Mouse (Mus musculus) myocyte (in vitro differentiated cells): ENCODE data around the gene Lnx2.

ENCODE experiments used
- CEBPB ChIP-seq: IDR thresholded peaks from 2 replicates; pipeline ENCODE4 v1.6.1; 2011; ENCODE audit warnings: mild to moderate bottlenecking, moderate library complexity; ENCODE audit not compliant: poor library complexity, insufficient read depth, severe bottlenecking
- E2F4 ChIP-seq: IDR thresholded peaks from one replicate; pipeline ENCODE4 v1.6.1; 2011; ENCODE audit warnings: mild to moderate bottlenecking, control low read depth, moderate library complexity; ENCODE audit not compliant: insufficient read depth
- MYOG ChIP-seq, 3 experiments: IDR thresholded peaks; one replicate each; pipeline ENCODE4 v1.6.1; 2011; ENCODE audit warnings: control low read depth in 2 of 3, low read depth in 2 of 3, mild to moderate bottlenecking in 2 of 3; ENCODE audit not compliant: insufficient read length in 2 of 3, control insufficient read depth in 1 of 3, insufficient read depth in 1 of 3
- POLR2A ChIP-seq: IDR thresholded peaks from one replicate; pipeline ENCODE4 v1.6.1; 2011; ENCODE audit warnings: low read depth, mild to moderate bottlenecking, control low read depth, moderate library complexity; ENCODE audit not compliant: insufficient read length
- POLR2AphosphoS2 ChIP-seq: IDR thresholded peaks from one replicate; pipeline ENCODE4 v1.6.1; 2011; ENCODE audit warnings: low read depth, control low read depth; ENCODE audit not compliant: insufficient read length
- TCF12 ChIP-seq: IDR thresholded peaks from one replicate; pipeline ENCODE4 v1.6.1; 2011; ENCODE audit warnings: mild to moderate bottlenecking, control low read depth; ENCODE audit not compliant: poor library complexity, insufficient read depth, severe bottlenecking
- USF1 ChIP-seq: IDR thresholded peaks from one replicate; pipeline ENCODE4 v1.6.1; 2011; ENCODE audit warnings: low read depth, mild to moderate bottlenecking, control low read depth, moderate library complexity

DNA sequence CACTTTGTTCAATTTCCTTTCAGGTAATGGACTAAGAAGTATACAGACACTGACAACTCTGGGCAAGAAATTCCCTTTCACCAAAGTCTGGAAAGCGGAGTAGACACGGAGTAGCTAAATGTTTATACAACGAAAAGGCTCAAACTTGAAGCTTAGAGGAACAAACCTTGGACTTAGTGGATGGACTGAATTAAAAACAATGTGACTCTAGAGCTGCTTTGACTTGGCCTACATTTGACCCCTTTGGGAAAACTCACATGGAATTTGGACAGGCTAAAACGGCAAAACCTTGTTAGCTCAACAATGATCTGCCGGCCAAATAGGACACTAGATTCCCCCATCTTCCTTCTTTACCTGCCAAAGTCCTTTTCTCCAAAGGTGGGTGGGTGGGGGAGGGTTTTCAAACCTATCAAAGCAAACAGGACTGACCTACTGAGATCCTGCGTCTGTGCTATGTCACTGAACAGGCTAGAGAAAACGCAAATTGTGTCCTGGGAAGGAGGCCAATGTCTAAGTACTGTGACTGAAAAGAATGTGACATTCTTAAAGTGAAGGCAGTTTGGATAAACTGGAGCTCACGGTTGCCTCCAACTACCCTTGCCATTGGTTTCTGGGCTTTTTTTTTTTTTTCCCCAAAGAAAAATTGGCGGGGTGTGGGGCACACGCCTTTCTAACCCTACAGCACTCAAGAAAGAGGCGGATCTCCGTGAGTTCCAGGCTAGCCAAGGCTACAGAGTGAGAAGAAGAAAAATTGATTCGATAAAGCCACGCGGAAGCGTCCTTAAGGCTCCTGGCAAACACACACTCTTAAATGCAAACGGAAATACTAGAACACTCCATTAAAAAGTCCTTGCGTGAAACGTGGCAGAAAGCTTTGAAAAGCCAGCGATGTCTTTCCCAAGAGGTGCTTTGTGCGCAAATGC lies 1.0 kb downstream of the Lnx2 start:
- TF ChIP-seq USF1 (no peak), POLR2A (no peak), MYOG (IDR thresholded peaks at IDR 0.05; ENCODE audit: control insufficient read depth in 1 of 3, insufficient read depth in 1 of 3, insufficient read length in 2 of 3, low read depth in 2 of 3) (no peak), POLR2AphosphoS2 (no peak), TCF12 (no peak), E2F4 (no peak), CEBPB (no peak)
